Mouse (Mus musculus) lung, postnatal 14 days (tissue): ENCODE data around the gene Glmp.
A peak's percentile ranks its signal among the peaks of the same experiment; 100 is the strongest.
"Not testable (repeated sequence)": the region's sequence is repeated elsewhere in the genome, so short reads cannot be mapped to it uniquely, and the experiment has no call there.

Source experiments
- DNase-seq: peaks from one replicate; pipeline ENCODE4 v3.0.0; 2021

Glmp gene

GRCm38 (mm10) chr3:88336058-88337013 lies 11.5 kb downstream of the Glmp start, which contains the start of the genes Tmem79 and Smg5:
Tmem79 (minus strand) TSS chr3:88336148.
Smg5 (plus strand) TSS chr3:88336260.
- peak; percentile 97 for DNase-seq

GRCm38 (mm10) chr3:88337367-88338020 lies 12.7 kb downstream of the Glmp start:
- no peak for DNase-seq

- DNase-seq = no peak
Observed at GRCm38 (mm10) chr3:88338316-88338715, 13.5 kb downstream of the Glmp start.

- DNase-seq = no peak
Observed at GRCm38 (mm10) chr3:88339006-88339405, 14.2 kb downstream of the Glmp start.

GRCm38 (mm10) chr3:88350732-88351131 lies 25.9 kb downstream of the Glmp start:
- no peak for DNase-seq

GRCm38 (mm10) chr3:88352907-88353306 lies 28.1 kb downstream of the Glmp start:
- no peak for DNase-seq

GRCm38 (mm10) chr3:88354396-88355165 lies 29.8 kb downstream of the Glmp start:
- no peak for DNase-seq

GRCm38 (mm10) chr3:88359584-88359983 lies 34.8 kb downstream of the Glmp start:
- no peak for DNase-seq

GRCm38 (mm10) chr3:88359989-88360388 lies 35.2 kb downstream of the Glmp start:
- no peak for DNase-seq

GRCm38 (mm10) chr3:88361096-88361495 lies 36.3 kb downstream of the Glmp start:
- no peak for DNase-seq

GRCm38 (mm10) chr3:88361612-88362313 lies 36.9 kb downstream of the Glmp start:
- DNase-seq = no peak

GRCm38 (mm10) chr3:88363700-88364099 lies 38.9 kb downstream of the Glmp start:
- DNase-seq = peak; percentile 33

GRCm38 (mm10) chr3:88364337-88364736 lies 39.5 kb downstream of the Glmp start, which contains the start of gene Paqr6:
Paqr6 (plus strand) TSS chr3:88364584.
- peak; percentile 82 for DNase-seq

- no peak for DNase-seq
Observed at GRCm38 (mm10) chr3:88365705-88366361, 41.0 kb downstream of the Glmp start.

GRCm38 (mm10) chr3:88366830-88367428 lies 42.1 kb downstream of the Glmp start:
- DNase-seq = peak; percentile 45

- DNase-seq = not testable (repeated sequence)
Observed at GRCm38 (mm10) chr3:88367517-88367916, 42.7 kb downstream of the Glmp start.

- not testable (repeated sequence) for DNase-seq
Observed at GRCm38 (mm10) chr3:88368511-88368910, 43.7 kb downstream of the Glmp start.

GRCm38 (mm10) chr3:88372643-88373042 lies 47.8 kb downstream of the Glmp start, which contains the start of gene Bglap3:
Bglap3 (minus strand) TSS chr3:88372743.
- not testable (repeated sequence) for DNase-seq

GRCm38 (mm10) chr3:88375750-88376626 lies 51.2 kb downstream of the Glmp start:
- peak; percentile 28 for DNase-seq

GRCm38 (mm10) chr3:88376644-88377043 lies 51.8 kb downstream of the Glmp start:
- DNase-seq = not testable (repeated sequence)
